Mouse (Mus musculus) megakaryocyte progenitor cell, adult 5-6 weeks (primary cell): ENCODE measurements around the gene Lingo1. TPM values are rescaled to one million over a fixed set of nuclear protein-coding genes. Genes with fewer than 3 reads are reported as not detected.
A peak's percentile ranks its signal among the peaks of the same experiment; 100 is the strongest.

Experiments used
- ATAC-seq: replicated peaks from 2 replicates; pipeline ENCODE4 v1.8.0; 2016; ENCODE audit warnings: mild to moderate bottlenecking, moderate TSS enrichment, inconsistent platforms; ENCODE audit not compliant: poor library complexity
- total RNA-seq, 2 experiments: library from RNA; stranded (forward) in 1 of 2; stranded (reverse) in 1 of 2; fragments of 157-497, 149-512 nt in 1 of 2; fragments of 200-1000 nt in 1 of 2; gene quantifications; 2 replicates each; pipeline versions ENCODE4 v1.2.3 to v1.2.4; 2015 to 2017

The Lingo1 gene
- total RNA-seq (2015) = not detected in 2 replicates
- total RNA-seq (2017) = not detected in 2 replicates

DNA sequence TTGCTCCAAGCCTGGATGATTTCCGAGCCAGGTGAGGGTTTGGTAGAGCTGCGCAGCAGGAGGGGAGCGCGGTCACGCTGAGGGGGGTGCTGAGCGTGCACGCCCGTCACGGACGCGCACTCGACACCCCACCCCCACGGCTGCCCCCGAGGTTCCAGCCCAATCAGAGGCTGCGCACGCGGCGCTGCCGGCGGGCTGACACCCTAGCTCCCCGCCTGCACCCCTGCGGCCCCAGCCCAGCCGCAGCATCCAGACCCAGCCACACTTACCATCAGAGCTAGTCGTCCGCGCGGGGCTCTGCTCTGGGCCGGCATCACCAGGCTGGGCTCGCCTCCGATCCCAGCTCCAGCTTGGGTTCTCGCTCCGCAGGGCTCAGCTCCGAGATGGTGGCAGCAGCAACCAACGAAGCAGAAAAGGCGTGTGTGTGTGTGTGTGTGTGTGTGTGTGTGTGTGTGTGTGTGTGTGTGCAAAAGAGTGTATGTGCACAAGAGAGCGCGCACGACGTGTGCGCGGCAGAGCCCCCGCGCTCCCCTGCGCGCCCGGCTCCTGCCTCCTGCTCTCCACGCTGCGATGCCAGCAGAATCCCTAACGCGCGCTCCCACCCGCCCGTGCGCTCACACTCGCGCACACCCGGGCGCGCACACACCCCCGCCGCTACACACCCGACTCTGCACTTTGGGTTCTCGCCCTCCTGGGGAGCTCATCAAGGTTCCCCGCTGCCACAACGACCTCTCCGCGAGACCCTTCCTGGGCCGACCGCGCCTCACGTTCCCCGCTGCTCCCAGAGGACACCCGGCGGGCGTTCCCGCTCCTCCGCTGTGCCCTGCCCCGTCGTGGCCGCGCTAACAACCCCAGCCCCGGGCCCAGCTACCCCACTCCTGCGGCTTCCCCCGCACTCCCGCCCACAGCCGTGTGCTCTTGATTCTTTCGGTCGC, at the start of gene Lingo1:
Gene Lingo1, minus strand, starts transcription at position 748 of the 935 bp plus-strand sequence.
- ATAC-seq = no peak

DNA sequence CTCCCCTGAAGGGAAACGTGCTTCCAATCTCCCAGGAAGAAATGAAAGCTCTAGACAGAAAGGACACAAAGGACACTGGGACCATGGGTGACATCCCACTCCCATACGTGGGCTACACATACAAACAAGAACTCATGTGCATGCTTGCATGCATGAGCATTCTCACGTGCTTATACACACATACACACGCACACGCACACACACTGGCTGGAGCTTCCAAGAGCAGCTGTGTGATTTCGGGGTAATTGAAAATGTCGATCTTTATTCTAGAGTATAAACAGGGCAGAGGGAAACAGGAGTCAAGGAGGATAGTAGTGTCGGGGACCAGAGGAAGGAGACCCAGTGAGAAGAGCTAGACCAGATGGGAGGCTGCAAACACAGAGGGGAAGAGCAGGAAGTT, 48.4 kb upstream of the Lingo1 start:
- ATAC-seq = no peak

DNA sequence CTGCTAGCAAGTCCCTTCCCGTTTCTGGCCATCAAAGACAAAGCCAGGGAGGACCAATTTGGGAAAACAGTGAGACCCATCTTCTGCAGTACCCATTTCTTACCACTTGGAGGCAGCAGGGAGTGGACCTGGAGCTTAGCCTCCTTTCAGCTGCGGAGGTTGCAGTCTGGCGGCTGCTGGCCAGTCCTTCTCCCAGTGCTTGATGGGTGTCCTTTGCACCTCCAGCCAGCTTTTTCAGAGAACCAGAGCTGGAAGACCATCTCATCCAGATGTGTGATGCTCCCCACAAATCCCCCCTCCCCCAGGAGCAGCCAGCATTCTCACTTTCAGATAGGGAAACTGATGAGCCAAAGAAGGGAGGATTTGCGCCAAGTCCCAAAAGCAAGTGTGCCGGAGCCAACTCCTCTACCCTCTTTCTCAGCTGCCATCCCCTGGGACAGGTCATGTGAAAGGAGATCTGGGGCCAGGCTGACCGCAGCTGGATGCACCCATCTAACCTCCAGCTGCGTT, 47.5 kb upstream of the Lingo1 start:
- peak; percentile 72 for ATAC-seq

DNA sequence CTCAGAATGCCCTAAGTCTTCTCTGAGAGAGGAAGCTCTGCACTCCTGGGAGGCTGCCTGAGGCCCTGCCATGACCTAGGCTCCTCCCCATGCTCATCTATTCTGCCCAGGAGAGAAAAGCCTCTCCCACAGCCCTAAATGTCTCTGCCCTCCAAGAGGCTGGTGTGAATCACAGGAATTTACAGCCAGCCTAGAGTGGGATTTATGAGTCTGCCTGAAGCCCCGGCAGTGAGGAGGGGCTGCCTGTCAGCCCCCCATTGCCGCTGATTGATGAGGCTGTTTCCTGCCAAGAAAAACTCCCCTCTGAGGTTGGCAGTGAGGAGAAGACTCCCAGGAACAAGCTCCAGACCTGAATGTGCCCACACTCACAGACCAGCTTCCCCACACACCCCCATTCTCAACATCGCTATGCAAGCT, 46.0 kb upstream of the Lingo1 start:
- ATAC-seq = no peak

DNA sequence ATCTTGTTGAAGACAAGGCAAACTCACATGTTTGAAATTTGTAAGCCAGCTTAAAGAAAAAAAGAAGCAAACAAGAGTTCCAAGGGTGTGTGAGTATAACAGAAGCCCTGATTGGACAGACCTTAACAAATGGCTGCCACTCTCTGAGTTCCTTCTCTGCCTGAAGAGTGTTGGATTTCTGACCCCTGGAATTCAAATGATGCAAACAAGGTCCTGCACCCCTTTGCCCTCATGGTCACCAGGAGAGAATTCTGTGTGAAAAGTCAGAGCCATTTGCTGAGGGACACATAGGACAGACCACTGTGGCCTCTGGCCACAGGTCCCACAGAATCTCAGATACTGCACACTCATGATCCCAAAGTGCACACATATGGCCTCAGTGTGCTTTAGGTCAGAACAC, 45.6 kb upstream of the Lingo1 start:
- no peak for ATAC-seq

DNA sequence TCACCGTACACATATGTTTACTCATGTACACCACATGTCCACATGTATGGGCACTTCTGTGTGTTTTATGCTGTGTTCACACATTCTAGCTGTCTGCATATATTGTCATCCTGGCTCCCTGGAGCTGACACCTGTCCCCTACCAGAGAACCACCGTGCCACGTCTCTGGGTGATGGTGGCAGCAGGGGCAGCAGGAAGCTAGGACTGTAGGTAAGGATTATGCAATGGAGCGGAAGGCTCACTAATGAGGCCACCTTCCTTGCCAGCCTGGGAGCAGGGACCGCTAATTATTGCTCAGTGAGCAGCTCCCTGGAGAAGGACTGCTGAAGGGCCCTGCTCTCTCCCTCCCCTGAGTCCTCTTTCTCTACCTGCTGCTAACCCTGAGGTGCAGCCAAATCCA, 44.5 kb upstream of the Lingo1 start:
- ATAC-seq = no peak

DNA sequence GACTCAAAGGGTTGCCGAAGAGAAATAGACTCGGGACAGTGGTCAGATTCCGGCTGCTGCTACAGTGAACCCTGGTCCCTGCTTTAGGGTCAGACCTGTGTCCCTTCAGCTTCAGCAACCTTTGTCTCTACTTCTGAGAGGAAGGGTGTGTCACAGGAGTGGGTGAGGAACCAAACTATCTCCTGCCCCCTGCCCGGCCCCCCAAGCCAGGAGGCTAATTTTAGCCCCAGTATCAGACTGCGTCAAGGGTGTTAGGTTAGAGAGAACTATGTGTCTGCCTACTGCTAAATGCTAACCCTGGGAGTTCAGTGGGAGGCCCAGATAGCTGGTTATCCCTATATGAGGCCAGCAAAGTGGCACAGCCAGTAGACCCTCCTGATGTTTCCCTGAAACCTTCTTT, 38.9 kb upstream of the Lingo1 start:
- ATAC-seq = no peak

DNA sequence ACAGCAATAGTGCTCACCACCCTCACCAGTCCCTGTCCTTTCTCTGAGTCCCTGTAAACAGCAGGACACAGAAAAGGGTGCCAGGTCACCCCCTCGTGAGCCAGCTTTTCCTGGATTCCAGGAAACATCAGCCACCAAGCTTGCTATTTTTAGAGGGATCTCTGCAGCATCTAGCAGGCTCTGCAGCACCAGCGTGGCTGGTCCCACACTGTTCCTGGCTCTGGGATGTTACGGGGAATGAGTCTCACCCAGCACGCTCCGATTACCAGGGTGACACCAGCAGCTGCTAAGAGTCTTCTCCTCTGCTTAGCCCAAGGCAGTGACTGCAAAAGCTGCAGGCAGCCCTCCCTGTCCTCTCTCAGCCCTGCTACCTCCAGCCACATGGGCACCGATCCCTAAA, 36.6 kb upstream of the Lingo1 start:
- ATAC-seq = no peak

DNA sequence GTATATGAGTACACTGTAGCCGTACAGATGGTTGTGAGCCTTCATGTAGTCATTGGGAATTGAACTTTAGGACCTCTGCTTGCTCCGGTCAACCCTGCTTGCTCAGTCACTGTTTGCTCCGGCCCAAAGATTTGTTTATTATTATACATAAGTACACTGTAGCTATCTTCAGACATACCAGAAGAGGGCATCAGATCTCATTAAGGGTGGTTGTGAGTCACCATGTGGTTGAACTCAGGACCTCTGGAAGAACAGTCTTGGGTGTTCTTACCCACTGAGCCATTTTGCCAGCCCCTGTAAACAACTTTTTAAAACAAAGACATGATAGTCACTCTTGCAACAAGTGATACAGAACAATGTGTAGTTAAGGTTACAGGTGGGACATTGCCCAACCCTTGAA, 35.6 kb upstream of the Lingo1 start:
- ATAC-seq = no peak

DNA sequence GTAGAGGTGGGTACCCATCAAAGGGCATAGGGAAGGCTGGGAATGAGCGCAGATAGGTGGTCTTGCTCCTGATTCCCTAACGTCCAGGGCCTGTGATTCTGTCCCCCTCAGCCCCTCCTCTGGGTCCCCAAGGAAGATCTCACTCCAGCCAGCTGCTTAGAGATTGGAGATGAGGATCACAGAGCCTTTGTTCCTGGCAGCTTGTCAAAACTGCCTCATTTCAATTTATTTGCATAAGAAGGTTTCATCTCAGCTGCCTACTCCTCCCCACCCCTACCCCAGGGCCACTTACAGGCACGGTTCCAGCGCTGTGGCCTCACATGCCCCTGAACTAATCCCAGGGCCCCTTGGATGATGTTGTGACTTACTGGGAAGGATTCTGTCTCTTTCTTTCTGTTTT, 33.9 kb upstream of the Lingo1 start:
- ATAC-seq = no peak

DNA sequence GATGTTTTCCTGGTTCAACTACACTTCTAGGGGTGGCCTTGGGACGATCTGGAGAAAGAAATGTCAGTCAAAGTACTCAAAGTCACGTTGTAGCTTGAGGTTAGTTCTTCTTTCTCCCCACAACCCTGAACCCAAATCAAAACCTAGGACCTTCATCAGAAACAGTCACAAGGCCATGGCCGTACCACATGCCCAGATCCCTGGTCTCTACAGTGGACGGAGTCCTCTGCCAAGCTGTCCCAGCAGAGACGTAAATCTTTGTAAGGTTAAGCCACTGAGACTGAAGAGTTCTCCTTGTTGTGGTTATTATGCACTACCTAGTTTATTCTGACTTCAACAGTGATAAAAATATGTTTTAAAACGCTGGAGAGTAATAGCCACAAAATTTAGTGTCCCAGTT, 32.6 kb upstream of the Lingo1 start:
- ATAC-seq = no peak

DNA sequence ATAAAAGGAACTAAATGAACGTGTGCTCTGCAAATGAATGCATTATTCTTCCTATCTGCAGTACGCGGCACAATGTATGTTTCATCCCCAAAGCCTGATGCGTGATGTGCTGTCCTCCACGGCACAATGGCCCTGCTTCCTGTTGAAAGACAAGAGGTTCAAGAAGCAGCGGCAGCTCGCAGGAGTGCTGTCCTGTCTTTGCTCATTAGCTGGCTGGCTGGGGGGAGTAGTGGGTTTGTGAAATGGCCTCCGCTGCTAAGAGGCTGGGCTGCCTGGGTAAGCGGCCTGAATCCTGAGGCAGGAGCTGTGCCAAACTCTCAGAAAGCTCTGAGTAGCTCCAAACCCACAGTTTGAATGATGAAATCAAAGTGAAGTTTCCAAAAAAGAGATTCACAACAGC, 31.9 kb upstream of the Lingo1 start:
- ATAC-seq = no peak

DNA sequence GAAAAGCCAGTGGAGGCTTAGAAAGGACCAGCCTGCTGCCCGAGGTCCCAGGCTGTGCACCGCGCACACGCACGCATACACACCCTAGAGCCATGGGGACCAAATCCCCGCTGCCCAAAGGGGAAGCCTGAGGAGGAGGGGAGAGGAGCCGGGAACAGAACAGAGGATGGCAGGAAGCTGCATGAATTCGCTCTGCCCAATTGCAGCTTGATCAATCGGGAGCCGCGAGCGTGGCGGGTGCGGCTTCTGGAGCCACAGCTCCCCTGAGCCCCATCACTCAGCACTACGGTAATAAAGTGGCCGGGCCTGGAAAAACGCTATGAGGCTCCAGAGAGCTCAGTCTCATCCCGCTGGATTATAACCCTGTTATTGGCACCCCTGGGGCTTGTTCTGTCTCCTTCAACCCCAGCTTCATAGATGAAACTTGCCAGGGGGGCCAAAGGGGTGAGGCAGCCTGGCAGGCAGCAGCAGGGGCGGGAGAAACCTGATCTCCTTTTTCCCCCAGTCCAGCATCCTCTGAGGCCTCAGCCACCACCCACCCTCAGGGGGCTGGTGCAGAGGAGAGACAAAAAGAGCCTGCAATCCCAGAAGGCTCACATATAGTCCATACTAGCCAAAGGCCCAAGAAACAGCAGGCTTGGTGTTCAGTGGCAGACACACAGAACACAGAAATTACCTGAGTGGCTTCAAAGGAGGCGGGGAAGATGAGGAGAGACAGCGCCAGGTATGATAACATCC, 29.4 kb upstream of the Lingo1 start:
- ATAC-seq = no peak

DNA sequence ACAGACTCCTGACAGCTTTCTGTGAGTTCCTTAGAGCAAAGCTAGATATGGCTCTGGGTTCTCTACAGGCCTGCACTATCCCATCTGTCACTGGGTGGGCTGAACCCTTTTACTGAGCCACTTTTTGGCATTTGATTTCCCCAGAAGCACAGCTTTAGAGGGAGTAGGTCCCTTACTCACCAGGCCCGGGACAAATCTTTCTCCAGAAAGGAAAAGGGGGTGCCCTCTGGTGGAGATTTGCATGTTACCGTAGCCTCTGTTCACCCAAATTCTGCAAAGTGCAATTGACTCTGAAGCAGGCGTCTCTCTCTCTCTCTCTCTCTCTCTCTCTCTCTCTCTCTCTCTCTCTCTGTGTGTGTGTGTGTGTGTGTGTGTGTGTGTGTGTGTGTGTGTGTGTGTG, 28.6 kb upstream of the Lingo1 start:
- ATAC-seq = no peak

DNA sequence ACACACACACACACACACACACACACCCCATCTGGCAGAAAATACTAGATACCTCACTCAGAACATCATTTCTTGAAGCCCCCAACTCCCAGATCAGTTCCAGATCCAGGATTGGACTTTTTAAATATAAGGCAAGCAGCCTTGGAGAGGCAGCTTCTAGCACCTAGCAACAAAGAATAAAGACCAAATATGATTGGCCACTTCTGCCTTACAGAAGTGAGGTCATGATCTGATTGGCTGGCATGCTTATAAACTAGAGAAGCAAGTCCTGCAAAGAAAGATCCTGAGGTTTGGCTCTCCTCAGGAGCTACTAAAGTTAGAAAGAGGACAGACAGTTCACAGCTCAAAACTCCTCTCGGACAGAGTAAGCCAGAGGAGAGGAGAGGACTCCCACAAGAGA, 14.6 kb upstream of the Lingo1 start:
- ATAC-seq = no peak

DNA sequence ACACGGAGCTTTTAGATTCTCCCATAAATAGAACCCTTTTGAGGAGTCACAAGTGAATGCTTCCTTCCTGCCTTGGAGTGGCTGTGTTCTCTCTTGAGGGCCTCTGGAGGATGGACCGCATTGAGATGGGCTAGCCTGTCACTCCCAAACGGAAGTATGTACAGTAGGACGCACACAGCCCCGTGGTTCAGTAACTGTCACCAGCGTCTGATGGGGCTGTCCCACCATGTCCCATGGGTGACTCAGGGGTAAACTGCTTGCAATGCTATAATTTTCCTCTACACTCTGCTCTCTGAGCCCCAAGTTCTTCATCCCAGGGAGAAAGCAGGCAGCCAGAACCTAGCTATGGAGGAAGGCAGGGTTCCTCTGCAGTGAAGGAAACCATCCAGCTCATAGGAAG, 11.7 kb upstream of the Lingo1 start:
- no peak for ATAC-seq

DNA sequence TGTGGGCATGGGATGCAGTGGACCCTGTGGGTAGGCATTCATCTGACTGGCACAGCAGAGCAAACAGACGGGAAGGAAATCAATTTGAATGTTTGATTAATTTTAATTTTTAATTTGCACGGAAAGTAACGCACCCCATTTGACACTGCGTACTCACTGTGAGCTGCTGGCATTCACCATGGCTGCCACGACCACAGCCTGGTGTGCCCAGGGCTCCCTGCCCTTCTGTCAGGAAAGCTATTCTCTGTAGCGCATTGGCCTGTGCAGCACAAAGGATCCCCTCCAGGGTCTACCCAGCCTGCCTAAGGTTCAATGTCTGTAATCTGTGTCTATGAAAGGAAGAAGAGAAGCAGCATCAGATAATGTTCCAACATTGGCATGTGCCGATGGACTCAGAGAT, 6.9 kb upstream of the Lingo1 start:
- ATAC-seq = no peak

DNA sequence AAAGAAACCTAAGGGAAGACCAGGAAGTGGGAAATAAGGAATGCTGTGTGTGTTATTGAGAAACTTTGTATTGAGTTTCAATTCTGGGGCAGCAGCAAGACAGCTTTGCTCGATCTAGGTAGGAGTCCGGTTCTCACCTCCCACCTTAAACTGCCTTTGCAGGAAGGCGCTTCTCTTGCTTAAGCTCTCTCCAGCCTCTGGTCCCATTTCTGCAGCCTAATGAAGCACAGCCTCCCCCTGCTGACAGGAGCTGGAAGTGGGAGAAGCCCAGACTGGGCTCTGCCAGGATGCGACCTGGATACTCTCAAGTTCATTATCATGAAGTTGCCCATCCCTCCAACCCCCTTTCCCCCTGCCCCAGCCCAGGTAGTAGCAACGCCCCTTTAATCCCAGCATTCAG, 1.6 kb upstream of the Lingo1 start:
- no peak for ATAC-seq

DNA sequence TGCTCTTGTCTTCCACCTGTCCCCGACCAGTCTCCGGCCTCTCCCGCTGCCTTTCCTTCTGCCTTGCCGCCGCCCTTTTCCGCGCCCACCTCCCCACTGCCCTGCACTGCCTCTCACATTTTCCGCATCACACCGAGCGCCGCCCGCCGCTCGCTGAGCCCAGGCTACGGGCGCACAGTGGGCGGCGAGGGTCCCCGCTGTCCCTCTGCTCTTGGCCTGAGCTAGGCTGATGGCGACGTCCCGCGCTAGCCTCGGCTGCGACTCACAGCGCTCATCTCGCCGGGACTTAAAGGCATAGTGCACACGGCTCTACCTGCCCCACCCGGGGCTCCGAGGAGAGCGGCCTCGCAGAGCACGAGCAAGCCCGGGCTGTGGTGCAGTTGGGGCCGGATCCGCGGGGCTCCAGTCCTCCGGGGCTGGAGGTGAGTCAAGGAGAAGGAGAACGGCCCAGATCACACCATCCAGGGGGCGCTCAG, 426 bp upstream of the Lingo1 start:
- ATAC-seq = no peak

DNA sequence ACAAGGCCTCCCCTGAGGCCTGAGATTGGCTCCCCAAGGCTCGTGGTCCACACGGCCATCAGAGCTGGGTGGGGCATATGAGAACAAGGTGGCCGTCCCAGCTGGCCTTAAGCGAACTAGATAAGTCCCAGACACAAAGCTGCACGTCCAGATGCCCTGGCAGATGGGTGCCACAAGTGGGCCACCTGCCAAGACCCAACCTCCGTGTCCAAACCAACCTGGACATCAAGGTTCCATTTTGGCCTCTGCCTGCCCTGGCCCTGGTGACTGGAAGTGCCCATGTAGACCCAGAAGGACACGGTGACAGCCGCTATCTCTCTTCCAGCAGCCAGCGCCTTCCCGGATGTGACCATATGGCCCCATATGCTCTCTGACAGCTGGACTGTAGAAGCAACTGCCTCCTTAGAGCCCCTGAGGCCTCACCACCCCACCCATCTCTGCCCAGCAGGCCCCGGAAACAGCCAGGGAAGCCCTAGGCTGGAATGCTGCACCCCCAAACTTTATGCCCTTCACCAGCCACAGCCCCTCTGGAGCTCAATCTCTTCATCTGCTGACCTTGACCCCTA, 4.5 kb downstream of the Lingo1 start:
- ATAC-seq = no peak

DNA sequence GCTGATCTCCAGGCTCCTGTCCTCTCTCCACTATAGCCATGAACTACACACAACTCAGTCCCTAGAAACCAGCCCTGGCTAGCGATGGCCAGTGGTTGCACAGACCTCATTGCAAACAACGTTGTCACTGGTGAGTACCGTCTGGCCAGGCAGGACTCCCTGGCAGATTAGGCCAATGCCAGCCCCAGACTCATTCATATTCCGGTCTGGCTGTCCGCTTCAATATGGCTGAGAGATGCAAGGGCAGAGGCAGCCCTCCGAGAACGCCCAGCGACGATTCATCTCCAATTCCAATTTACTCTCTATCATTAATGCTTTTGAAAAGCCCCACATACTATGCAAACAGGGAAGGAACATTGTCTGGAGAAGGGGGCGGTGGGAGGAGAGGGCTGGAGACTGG, 11.7 kb downstream of the Lingo1 start:
- ATAC-seq = no peak
